Mouse (Mus musculus) left cerebral cortex, adult 18-20 months (tissue): Measurements from ENCODE around the gene Acsm1. TPM values are rescaled to one million over a fixed set of nuclear protein-coding genes. Genes with fewer than 3 reads are reported as not detected.
A peak's percentile ranks its signal among the peaks of the same experiment; 100 is the strongest.

Experiments used
- DNase-seq, 2 experiments: peaks; one replicate each; pipeline ENCODE4 v3.0.0; 2021 to 2022; ENCODE audit warnings: low spot score in 2 of 2, mixed read lengths in 1 of 2
- total RNA-seq, 2 experiments: library from RNA; stranded (reverse); gene quantifications; 2 replicates each; pipeline ENCODE4 v1.2.3; 2021

Acsm1 gene
- total RNA-seq, 2 experiments from 2014 or later, result not detected

DNA sequence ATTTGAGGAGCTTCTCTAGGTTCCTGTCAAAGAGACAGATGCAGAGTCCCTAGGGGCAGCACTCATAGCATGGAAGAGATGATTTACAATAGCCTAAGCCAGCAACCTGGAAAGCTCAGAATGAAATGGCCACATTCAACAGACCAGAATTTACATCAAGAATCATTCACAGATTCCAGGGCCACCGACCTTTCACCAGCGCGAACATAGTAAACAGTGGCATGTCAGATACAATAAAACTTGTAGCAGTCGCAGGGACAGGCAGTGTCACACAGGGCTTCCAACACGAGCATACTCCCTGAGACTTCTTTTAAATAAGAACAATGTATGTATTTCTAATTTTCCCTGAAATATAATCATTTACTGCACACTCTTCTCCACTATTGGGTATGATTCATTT, 63.6 kb downstream of the Acsm1 start:
- DNase-seq, result no peak

DNA sequence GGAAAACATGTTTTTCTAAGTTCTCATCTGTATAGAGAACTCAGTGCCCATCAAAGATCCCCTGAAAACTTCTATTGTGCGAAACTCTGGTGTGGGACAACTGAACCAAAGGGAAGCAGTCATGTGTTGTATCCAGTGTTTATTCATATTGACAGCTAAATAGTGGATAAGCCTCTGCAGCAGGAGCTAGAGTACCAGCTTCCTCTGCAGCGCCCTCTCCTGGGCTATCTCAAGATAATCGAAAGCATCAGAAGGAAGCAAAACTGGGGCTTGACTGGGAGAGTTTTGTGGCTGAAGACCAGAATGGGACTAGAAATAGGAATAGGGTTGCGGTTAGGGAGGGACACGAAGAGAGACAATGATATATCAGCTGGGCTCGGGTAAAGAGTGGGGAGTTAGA, 64.1 kb downstream of the Acsm1 start:
- peak; percentile 13 to 38 for DNase-seq

DNA sequence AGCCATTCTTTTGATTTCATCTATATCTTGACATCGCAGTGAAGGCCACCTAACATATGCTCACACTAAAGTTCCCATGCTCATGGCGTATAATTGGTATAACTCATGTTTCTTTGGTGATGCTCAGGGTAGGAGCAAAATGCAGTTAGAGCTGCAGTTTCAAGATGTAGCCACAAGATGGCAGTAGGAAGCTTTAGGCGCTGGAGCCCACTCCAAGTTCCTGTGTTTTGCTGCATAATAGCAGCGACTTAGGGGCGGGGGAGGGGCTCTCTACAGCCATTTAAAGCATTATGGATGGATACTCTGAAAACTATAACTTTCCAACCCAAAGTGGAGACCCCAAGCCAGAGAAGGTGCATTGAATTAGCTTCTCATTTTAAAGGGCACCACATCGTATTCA, 66.6 kb downstream of the Acsm1 start:
- DNase-seq, result peak; percentile 29 to 38

DNA sequence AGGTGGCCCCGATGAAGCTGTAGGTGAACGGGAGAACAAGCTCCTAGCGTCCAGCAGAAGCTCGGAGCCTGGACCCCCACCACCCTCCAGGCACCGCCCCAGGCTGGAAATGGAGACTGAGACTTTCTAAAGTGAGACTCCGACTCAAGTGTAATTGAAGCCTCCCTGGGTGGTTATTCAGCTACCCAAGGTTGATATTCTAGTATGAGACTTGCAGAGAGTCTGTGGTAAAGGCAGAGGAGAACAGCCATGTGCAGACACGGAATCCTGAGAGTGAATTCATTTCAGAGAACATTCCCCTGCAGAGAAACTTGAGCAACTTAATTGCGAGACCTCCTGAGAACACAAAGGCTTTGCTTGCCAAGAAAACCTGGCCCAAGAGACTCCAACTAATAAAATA, 73.3 kb downstream of the Acsm1 start:
- DNase-seq, result no peak

DNA sequence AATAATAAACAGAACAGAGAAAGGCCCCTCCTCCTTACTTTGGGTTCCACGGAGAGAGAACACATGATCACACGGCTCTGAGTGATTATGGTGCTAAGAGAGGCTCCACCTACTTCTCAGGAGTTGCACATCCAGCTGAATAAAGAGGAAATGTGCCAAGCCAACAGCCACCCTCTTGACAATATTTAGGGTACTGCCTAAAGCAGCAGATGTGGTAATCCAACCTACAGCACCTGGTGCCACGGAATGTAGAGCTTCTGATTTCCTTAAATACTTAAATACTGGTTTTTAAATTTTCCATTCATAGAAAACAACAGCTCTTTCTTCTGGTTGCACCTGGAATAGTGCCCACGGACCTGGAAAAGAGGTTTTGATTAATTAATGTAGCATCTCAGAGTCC, 75.9 kb downstream of the Acsm1 start:
- DNase-seq, result no peak

DNA sequence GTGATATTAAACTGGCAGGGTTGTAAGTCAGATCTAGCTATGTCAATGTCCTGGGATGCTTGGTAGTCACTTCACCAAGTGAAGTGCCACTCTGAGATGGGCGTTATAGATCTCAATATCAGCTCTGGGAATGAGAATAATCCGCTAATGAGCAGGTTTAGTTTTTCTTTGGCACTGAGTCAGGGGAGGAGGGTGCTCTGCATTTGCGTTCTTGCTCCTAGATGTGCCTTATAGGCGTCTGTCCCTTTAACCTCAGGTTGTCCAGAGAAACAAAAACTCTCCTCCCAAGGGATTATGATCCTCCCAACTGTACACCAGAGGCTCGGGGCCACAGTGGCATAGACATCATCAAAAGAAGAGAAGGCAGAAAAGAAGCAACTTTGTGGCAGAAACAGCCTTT, 82.9 kb downstream of the Acsm1 start, which contains the start of gene Acsm4:
TSS of gene Acsm4 (plus strand) at position 301 of the 400 bp plus-strand sequence.
- no peak for DNase-seq

DNA sequence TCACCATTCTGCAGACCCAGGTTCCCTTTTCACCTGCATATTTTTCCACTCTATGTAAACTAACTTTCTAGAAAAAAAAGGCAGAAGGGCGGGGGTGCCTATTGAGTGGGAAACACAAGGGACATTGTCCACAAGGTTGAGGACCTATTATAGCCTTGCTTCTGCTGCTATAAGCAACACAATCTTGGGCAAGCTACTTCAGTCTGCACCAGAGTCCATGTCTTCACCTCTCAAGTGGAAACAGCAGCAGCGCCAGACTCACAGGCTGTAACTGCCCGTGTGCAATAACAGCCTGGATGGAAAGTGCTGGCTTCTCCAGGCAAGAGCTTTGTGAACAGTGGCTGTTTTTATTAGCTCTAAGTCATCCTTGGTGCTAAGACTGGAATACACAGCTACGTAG, 85.5 kb downstream of the Acsm1 start:
- no peak for DNase-seq

DNA sequence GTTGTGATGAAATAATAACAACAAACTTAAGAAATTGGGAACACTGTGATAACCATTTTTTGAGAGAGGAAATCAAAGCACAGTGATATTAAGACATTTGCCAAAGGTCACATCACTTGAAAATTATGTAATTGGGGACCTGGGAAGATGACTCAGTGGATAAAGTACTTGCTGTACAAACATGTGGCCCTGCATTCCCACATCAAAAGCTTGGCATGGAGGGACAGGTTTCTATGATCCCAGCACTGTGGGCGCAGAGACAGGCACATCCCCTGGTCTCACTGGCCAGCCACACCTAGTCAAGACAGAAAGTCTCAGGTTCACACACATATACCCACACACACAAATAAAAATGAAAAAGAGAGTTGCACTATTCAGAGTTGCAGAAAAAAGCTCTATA, 88.1 kb downstream of the Acsm1 start:
- DNase-seq, result no peak

Other genes with a start within 250 kb of the Acsm1 start
- not detected for gene Gp2, start 147.7 kb upstream of the Acsm1 start, total RNA-seq
- not detected for gene Umod, start 127.7 kb upstream of the Acsm1 start, total RNA-seq
- 1 to 10 TPM in 1 of 2 experiments, under 1 TPM in 1; 0.73 to 1.5 TPM for gene Acsm5, start 87.6 kb upstream of the Acsm1 start, total RNA-seq
- not detected for gene Pdilt, start 83.5 kb upstream of the Acsm1 start, total RNA-seq
- gene Acsm2, start 52.7 kb upstream of the Acsm1 start, total RNA-seq, result not detected
- gene Acsm4, start 83.0 kb downstream of the Acsm1 start, total RNA-seq, result not detected
- 10 to 100 TPM; 48.3 to 50.7 TPM for gene Thumpd1, start 113.8 kb downstream of the Acsm1 start, total RNA-seq
- gene Acsm3, start 153.9 kb downstream of the Acsm1 start, total RNA-seq, result not detected
- 1 to 10 TPM; 2.3 TPM for gene Rexo5, start 187.0 kb downstream of the Acsm1 start, total RNA-seq
- gene Eri2, start 187.0 kb downstream of the Acsm1 start, total RNA-seq, result 1 to 10 TPM; 8.8 TPM